Mouse (Mus musculus): ENCODE results near the gene Tigit. TPM values are rescaled to one million over a fixed set of nuclear protein-coding genes. Genes with fewer than 3 reads are reported as not detected.

Gene Tigit
- polyA plus RNA-seq, 1 experiment: not detected

GRCm38 (mm10) chr16:43647641-43648040 lies 16.3 kb downstream of the Tigit start:
- Histone ChIP-seq H3K27ac (replicated peaks; ENCODE audit: low read depth, low read length) (no peak overlapping the region), H3K4me3 (ENCODE audit: insufficient read depth, low read depth, low read length) (no peak overlapping the region), H3K4me1 (ENCODE audit: control insufficient read depth, insufficient read depth, insufficient read length, low read length) (no peaks in the 10 kb centered on the region)

GRCm38 (mm10) chr16:43646943-43647342 lies 17.0 kb downstream of the Tigit start:
- no peaks in the 10 kb centered on the region for H3K4me1 ChIP-seq (ENCODE audit: control insufficient read depth, insufficient read depth, insufficient read length, low read length)
- H3K27ac ChIP-seq (replicated peaks; ENCODE audit: low read depth, low read length): no peak overlapping the region
- H3K4me3 ChIP-seq (ENCODE audit: insufficient read depth, low read depth, low read length): no peak overlapping the region

- Histone ChIP-seq H3K4me3 (ENCODE audit: insufficient read depth, low read depth, low read length) (no peak overlapping the region), H3K27ac (replicated peaks; ENCODE audit: low read depth, low read length) (no peak overlapping the region), H3K4me1 (ENCODE audit: control insufficient read depth, insufficient read depth, insufficient read length, low read length) (no peaks in the 10 kb centered on the region)
Measured at GRCm38 (mm10) chr16:43645879-43646278, 18.1 kb downstream of the Tigit start.

GRCm38 (mm10) chr16:43641230-43641629 lies 22.7 kb downstream of the Tigit start:
- no peak overlapping the region for H3K4me3 ChIP-seq (ENCODE audit: insufficient read depth, low read depth, low read length)
- no peaks in the 10 kb centered on the region for H3K4me1 ChIP-seq (ENCODE audit: control insufficient read depth, insufficient read depth, insufficient read length, low read length)
- H3K27ac ChIP-seq (replicated peaks; ENCODE audit: low read depth, low read length): no peak overlapping the region

GRCm38 (mm10) chr16:43638406-43639049 lies 25.4 kb downstream of the Tigit start:
- Histone ChIP-seq H3K4me1 (ENCODE audit: control insufficient read depth, insufficient read depth, insufficient read length, low read length) (no peaks in the 10 kb centered on the region), H3K4me3 (ENCODE audit: insufficient read depth, low read depth, low read length) (no peak overlapping the region), H3K27ac (replicated peaks; ENCODE audit: low read depth, low read length) (no peak overlapping the region)

- Histone ChIP-seq H3K4me1 (ENCODE audit: control insufficient read depth, insufficient read depth, insufficient read length, low read length) (no peaks in the 10 kb centered on the region), H3K4me3 (ENCODE audit: insufficient read depth, low read depth, low read length) (no peak overlapping the region), H3K27ac (replicated peaks; ENCODE audit: low read depth, low read length) (no peak overlapping the region)
Measured at GRCm38 (mm10) chr16:43637241-43637640, 26.7 kb downstream of the Tigit start.

GRCm38 (mm10) chr16:43634037-43634436 lies 29.9 kb downstream of the Tigit start:
- H3K4me3 ChIP-seq (ENCODE audit: insufficient read depth, low read depth, low read length): no peak overlapping the region
- no peak overlapping the region for H3K27ac ChIP-seq (replicated peaks; ENCODE audit: low read depth, low read length)
- no peaks in the 10 kb centered on the region for H3K4me1 ChIP-seq (ENCODE audit: control insufficient read depth, insufficient read depth, insufficient read length, low read length)

- Histone ChIP-seq H3K4me1 (ENCODE audit: control insufficient read depth, insufficient read depth, insufficient read length, low read length) (no peaks in the 10 kb centered on the region), H3K27ac (replicated peaks; ENCODE audit: low read depth, low read length) (no peak overlapping the region), H3K4me3 (ENCODE audit: insufficient read depth, low read depth, low read length) (no peak overlapping the region)
Measured at GRCm38 (mm10) chr16:43631758-43632157, 32.2 kb downstream of the Tigit start.

GRCm38 (mm10) chr16:43628662-43629061 lies 35.3 kb downstream of the Tigit start:
- H3K4me3 ChIP-seq (ENCODE audit: insufficient read depth, low read depth, low read length): no peak overlapping the region
- H3K27ac ChIP-seq (replicated peaks; ENCODE audit: low read depth, low read length): no peak overlapping the region
- H3K4me1 ChIP-seq (ENCODE audit: control insufficient read depth, insufficient read depth, insufficient read length, low read length): peaks cover 10% of the 10 kb centered on the region; the same call in 1 of the 2 replicates

GRCm38 (mm10) chr16:43625956-43626355 lies 38.0 kb downstream of the Tigit start:
- Histone ChIP-seq H3K27ac (replicated peaks; ENCODE audit: low read depth, low read length) (no peak overlapping the region), H3K4me1 (ENCODE audit: control insufficient read depth, insufficient read depth, insufficient read length, low read length) (peaks cover 10% of the 10 kb centered on the region; the same call in 1 of the 2 replicates), H3K4me3 (ENCODE audit: insufficient read depth, low read depth, low read length) (no peak overlapping the region)

GRCm38 (mm10) chr16:43625289-43625688 lies 38.7 kb downstream of the Tigit start:
- H3K4me3 ChIP-seq (ENCODE audit: insufficient read depth, low read depth, low read length): no peak overlapping the region
- no peak overlapping the region for H3K27ac ChIP-seq (replicated peaks; ENCODE audit: low read depth, low read length)

GRCm38 (mm10) chr16:43624876-43625275 lies 39.1 kb downstream of the Tigit start:
- Histone ChIP-seq H3K27ac (replicated peaks; ENCODE audit: low read depth, low read length) (no peak overlapping the region), H3K4me3 (ENCODE audit: insufficient read depth, low read depth, low read length) (no peak overlapping the region)

More at GRCm38 (mm10) chr16:43625289-43625688, 38.7 kb downstream of the Tigit start:
- H3K4me1 ChIP-seq (ENCODE audit: control insufficient read depth, insufficient read depth, insufficient read length, low read length): peaks cover 12% of the 10 kb centered on the region; the same call in 1 of the 2 replicates

GRCm38 (mm10) chr16:43623315-43624000 lies 40.5 kb downstream of the Tigit start:
- H3K27ac ChIP-seq (replicated peaks; ENCODE audit: low read depth, low read length): no peak overlapping the region
- no peak overlapping the region for H3K4me3 ChIP-seq (ENCODE audit: insufficient read depth, low read depth, low read length)
- peaks cover 13% of the 10 kb centered on the region; the same call in 1 of the 2 replicates for H3K4me1 ChIP-seq (ENCODE audit: control insufficient read depth, insufficient read depth, insufficient read length, low read length)

More at GRCm38 (mm10) chr16:43624876-43625275, 39.1 kb downstream of the Tigit start:
- peaks cover 13% of the 10 kb centered on the region; the same call in 1 of the 2 replicates for H3K4me1 ChIP-seq (ENCODE audit: control insufficient read depth, insufficient read depth, insufficient read length, low read length)

GRCm38 (mm10) chr16:43620359-43620758 lies 43.6 kb downstream of the Tigit start:
- H3K4me3 ChIP-seq (ENCODE audit: insufficient read depth, low read depth, low read length): no peak overlapping the region
- peaks cover 10% of the 10 kb centered on the region; the same call in 1 of the 2 replicates for H3K4me1 ChIP-seq (ENCODE audit: control insufficient read depth, insufficient read depth, insufficient read length, low read length)
- H3K27ac ChIP-seq (replicated peaks; ENCODE audit: low read depth, low read length): no peak overlapping the region

- H3K4me3 ChIP-seq (ENCODE audit: insufficient read depth, low read depth, low read length): no peak overlapping the region
- no peak overlapping the region for H3K27ac ChIP-seq (replicated peaks; ENCODE audit: low read depth, low read length)
- H3K4me1 ChIP-seq (ENCODE audit: control insufficient read depth, insufficient read depth, insufficient read length, low read length): peaks cover 7% of the 10 kb centered on the region; the same call in 1 of the 2 replicates
Measured at GRCm38 (mm10) chr16:43619277-43619676, 44.7 kb downstream of the Tigit start.

GRCm38 (mm10) chr16:43618286-43618685 lies 45.7 kb downstream of the Tigit start:
- peaks cover 3% of the 10 kb centered on the region; the same call in 1 of the 2 replicates for H3K4me1 ChIP-seq (ENCODE audit: control insufficient read depth, insufficient read depth, insufficient read length, low read length)
- no peak overlapping the region for H3K4me3 ChIP-seq (ENCODE audit: insufficient read depth, low read depth, low read length)
- no peak overlapping the region for H3K27ac ChIP-seq (replicated peaks; ENCODE audit: low read depth, low read length)

Measured in brown adipose tissue, adult 24 weeks (tissue).